Mouse (Mus musculus) brain, embryonic 14.5 days (tissue): ENCODE data around the gene Gm3336. TPM values are rescaled to one million over a fixed set of nuclear protein-coding genes. Genes with fewer than 3 reads are reported as not detected.

Experiments used
- DNase-seq: peaks from one replicate; pipeline ENCODE4 v3.0.0-alpha.2; 2011; ENCODE audit warnings: low read depth
- CTCF ChIP-seq: fragments of 200-500 bp; IDR thresholded peaks from 2 replicates; pipeline ENCODE4 v1.5.1; 2012; ENCODE audit warnings: inconsistent platforms, mild to moderate bottlenecking, moderate library complexity, borderline replicate concordance; ENCODE audit not compliant: insufficient read depth, insufficient read length; ENCODE audit errors: extremely low read depth
- POLR2A ChIP-seq: fragments of 200-500 bp; IDR thresholded peaks from 2 replicates; pipeline ENCODE4 v1.6.1; 2012; ENCODE audit warnings: mild to moderate bottlenecking, inconsistent platforms, borderline replicate concordance; ENCODE audit not compliant: poor library complexity, insufficient read depth, insufficient read length, severe bottlenecking; ENCODE audit errors: extremely low read depth
- polyA plus RNA-seq: library from polyadenylated mRNA; depleted of rRNA; stranded (reverse); fragments of >200 nt; gene quantifications from 2 replicates; pipeline ENCODE4 v1.2.3, GENCODE M21; 2012

Gm3336 gene
- polyA plus RNA-seq, 1 experiment = not detected

DNA sequence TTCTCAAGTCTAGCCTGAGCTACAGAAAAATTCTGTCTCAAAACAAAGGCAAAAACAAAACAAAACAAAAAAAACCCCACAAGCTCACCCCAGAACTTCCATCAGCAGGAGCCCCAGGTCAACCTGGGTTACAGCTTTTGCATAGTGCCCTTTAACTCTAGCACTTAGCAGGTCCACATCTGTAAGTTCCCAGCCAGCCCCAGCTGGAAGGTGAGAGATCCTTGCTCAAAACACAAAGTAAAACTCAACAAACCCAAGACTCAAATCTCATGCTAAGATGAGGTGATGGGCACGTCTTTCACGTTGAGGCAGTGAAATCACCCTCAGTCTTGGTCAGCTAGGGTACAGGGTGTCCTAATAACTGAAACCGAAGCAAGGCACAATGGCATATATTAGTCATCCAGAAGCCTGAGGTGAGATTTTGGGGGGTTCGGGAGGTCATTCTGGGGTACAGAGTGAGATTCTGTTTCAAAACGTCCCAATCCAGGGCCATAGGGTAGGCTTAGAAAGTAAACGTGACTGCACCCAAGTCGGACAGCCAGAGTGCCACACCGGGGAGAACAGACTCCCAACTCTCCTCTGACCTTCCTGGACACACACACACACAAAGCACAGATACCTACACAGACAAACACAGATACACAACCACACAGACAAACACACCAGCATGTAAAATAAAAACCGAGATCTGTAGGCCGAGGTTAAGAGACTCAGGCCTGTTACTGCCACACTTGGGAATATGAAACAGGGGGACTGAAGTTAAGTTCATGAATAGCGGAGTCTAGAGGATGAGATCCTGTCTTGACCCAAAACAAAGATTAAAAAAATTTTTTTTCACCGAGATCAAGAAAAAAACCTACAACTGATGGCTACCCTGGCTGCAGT is 20.7 kb upstream of the Gm3336 start:
- no peak for DNase-seq
- no peak for TF ChIP-seq POLR2A
- no peak for TF ChIP-seq CTCF

DNA sequence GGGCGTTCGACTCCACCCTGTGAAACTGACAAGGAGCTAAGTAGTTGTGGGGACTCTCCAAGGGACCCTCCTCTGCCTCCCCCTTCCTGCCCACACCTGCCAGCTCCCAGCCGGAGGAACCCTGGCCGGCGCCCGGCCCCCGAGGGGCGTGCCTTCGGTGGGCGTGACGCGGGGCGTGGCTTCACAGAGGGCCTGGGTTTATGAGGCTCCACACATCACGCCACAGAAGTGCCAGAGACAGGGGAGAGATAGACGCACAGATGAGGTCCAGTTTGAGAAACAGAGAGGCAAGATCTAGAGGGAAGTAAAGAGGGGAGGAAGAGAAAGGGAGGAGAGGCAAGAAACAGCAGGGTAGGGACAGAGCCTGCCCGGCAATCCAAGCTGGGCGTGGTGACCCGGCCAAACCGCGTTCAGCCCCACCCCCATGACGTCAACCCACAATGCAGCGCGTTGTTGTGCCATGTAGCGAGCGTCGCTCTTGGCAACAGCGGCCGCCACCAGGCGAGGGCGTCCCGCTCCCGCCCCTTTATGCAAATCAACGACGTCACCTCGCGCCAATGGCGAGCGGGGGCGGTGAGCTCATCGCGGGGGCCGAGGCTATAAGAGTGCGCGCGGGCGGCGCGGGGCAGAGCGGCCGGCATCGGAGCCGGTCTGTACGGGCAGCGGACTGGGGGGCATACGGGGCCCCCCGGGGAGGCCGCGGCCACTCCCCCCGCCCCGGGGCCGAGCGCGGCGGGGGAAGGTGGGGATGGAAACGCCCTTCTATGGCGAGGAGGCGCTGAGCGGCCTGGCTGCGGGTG is 19.8 kb upstream of the Gm3336 start, which contains the start of gene Jund:
Gene Jund (plus strand): TSS at position 640 of the 800 bp plus-strand sequence.
- TF ChIP-seq CTCF (no peak), POLR2A (peak; percentile 100)
- DNase-seq = peak; percentile 99

DNA sequence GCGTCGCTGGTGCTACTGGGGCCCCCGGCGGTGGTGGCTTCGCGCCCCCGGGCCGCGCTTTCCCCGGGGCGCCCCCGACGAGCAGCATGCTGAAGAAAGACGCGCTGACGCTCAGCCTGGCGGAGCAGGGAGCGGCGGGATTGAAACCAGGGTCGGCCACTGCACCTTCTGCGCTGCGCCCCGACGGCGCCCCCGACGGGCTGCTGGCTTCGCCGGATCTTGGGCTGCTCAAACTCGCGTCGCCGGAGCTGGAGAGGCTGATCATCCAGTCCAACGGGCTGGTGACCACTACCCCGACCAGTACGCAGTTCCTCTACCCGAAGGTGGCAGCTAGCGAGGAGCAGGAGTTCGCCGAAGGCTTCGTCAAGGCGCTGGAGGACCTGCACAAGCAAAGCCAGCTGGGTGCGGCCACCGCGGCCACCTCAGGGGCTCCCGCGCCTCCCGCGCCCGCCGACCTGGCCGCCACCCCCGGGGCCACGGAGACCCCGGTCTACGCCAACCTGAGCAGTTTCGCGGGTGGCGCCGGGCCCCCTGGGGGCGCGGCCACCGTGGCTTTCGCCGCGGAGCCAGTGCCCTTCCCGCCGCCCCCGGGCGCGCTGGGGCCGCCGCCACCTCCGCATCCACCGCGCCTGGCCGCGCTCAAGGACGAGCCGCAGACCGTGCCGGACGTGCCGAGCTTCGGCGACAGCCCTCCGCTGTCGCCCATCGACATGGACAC is 19.1 kb upstream of the Gm3336 start:
- TF ChIP-seq CTCF (no peak), POLR2A (no peak)
- DNase-seq = no peak

DNA sequence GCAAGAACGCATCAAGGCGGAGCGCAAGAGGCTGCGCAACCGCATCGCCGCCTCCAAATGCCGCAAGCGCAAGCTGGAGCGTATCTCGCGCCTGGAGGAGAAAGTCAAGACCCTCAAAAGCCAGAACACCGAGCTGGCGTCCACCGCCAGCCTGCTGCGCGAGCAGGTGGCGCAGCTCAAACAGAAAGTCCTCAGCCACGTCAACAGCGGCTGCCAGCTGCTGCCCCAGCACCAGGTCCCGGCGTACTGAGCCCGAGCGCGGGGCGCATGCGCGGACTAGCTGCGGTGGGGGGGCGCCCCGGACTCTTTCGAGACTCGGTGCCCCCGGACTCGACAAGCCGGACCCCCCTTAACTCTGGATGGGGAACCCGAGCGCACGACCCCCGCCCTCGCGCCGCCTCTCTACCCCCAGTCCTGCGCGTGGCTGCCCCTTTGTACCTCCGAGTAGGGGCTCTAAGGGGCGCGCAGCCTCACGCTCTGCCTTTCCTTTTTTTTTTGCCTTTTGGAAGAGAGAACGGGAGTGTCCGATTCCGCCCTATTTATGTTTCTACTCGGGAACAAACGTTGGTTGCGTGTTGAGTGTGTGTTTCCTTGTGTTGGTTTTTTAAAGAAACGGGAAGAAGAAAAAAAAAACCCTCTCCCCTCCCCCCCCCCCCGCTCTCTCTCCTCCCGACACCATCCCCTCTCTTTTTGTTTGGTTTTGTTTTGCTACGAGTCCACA is 18.3 kb upstream of the Gm3336 start:
- peak; percentile 56 for TF ChIP-seq POLR2A
- TF ChIP-seq CTCF = no peak
- DNase-seq = peak; percentile 93

DNA sequence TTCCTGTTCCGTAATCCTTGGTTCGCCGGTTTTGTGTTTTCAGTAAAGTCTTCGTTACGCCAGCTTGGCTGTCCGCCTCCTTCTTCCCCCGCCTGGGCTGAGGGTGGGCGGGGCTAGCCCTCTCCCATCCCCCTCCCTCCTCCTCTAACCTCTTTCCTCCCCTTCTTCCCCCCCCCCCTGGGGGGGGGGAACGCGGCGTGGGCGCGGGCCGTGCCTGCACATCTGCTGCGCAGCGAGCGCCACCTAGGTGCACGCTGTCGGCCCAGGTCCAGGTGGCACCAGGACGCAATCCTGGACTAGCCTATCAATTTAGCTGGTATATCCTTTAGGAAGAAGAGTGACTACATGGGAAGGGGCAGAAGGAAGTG is 17.8 kb upstream of the Gm3336 start:
- DNase-seq = peak; percentile 98
- TF ChIP-seq CTCF (peak; percentile 67), POLR2A (peak; percentile 24; the same call in 1 of the 2 replicates)

DNA sequence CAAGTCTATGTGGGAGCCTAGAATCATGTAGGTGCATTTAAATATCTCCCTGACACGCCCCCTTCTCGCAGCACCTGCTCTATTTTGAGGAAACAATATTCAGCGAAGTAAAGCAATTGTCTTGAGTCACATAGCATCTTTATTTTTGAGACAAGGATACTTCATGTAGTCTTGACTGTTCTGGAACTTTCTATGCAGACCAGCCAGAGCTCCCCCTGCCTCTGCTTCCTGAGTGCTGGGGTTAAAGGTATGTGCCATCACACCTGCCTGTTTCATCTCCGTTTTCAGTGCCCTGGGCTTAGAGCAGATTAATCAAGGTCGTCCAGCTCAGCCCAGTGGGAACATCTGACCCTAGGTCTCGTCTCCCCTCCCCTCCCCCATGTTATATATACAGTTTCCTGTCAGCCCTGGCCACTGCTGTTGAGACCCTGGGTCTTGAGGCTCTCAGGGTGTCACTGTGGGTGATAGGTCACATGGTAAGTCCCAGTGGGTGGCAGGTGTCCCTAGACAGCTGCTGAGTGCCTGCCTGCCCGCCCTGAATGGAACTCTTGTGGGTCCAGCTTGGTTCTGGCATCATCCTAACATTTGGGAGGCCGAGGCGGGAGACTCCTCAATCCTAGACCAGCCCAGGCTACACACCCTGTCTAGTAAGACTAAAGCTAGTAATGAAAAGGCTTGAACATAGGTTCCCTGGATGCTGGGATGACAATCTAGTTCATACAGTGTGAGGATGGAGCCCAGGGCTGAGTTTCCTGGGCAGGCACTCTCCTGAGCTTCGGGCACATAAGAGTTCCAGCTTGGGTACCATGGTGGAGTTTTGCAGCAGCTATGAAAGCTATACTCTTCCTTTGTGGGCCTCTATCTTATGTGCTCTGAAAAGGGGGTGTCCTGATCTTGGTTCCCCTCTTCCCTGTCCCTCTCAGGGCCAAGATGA is 17.0 kb upstream of the Gm3336 start:
- TF ChIP-seq POLR2A (no peak), CTCF (no peak)
- DNase-seq = peak; percentile 10

DNA sequence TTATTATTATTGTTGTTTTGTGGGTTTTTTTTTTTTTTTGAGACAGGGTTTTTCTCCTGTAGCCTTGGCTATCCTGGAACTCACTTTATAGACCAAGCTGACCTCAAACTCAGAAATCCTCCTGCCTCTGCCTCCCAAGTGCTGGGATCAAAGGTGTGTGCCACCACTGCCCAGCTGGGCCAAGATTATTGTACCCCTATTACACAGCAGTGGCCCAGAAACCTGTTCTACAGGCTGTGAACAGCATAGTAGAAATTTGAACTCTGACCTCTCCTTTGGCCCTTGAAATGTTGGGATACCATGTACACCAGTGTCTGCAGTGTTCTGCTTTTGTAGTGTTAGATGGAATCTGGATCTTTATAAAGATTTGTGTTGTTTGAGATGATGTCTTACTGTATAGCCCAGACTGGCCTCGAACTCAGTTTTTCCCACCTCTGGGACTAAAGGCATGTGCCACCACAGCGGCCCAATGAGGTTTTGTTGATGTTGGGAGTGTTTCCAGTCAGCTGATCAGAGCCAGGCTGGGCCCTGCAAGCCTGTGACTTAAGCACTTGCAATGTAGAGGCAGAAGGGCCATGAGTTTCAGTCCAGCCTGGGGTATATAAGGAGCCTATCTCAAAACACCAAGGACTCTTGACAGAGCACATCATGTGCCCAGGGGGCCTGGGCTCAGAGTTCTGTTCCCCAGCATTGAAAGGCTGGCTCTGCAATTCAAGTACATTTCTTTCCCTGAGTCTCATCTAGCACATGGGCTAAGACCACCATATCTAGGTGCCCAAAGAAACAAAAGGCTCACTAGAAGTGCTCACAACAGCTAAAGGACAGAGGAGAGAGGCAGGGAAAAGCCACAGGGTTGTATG is 16.1 kb upstream of the Gm3336 start:
- no peak for DNase-seq

DNA sequence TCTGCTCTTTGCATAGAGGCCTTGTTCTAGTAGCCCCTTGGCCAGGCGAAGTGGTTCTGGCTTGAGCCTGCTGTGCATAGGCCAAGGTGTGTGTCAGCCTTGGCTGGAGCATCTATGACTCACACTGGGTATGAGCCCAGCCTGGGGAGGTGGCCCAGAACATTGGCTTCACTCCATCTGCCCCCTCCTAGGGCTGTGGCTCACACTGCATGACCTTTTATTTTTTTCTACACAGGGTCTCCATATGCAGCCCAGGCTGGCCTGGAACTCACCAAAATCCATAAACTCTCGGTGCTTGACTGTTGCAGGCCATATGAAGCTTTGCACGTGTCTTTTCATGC is 15.5 kb upstream of the Gm3336 start:
- TF ChIP-seq CTCF (no peak), POLR2A (no peak)
- no peak for DNase-seq

More for the DNA sequence above, 16.1 kb upstream of the Gm3336 start:
- TF ChIP-seq POLR2A = no peak
- TF ChIP-seq CTCF = no peak

DNA sequence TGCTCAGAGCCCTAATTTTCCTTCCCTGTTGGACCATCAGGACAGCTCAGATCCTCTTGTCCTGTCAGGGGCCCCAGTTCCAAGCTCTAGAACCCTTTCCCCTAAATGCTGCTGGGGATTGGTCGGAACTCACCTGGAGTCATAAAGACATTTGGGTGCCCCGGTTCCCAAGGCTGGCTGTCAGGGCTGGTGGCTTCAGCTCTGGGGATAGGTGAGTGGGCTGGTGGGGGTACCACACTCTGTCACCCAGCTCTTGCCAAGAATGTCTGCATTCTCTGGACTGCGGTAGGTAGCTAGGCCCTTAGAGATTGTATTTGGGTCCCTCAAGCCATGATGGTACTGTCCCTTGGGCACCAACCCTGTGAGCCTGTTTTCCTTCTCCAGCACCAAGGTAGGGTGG is 15.1 kb upstream of the Gm3336 start, which contains the start of gene Iqcn:
Gene Iqcn (plus strand): TSS at position 171 of the 400 bp plus-strand sequence.
- DNase-seq = no peak
- TF ChIP-seq POLR2A (no peak), CTCF (no peak)
